Mouse (Mus musculus) cerebellum, adult 2 months (tissue): ENCODE results near the gene Bcan.

Experiments
- CTCF ChIP-seq: fragments of 200-500 bp; IDR thresholded peaks from 2 replicates; pipeline ENCODE4 v1.5.1; 2011; ENCODE audit warnings: low read depth, mild to moderate bottlenecking, control low read depth, low read length, moderate library complexity, borderline replicate concordance; ENCODE audit not compliant: insufficient read depth
- POLR2A ChIP-seq: fragments of 200-500 bp; IDR thresholded peaks from 2 replicates; pipeline ENCODE4 v1.6.1; 2011; ENCODE audit warnings: low read length, control low read depth, borderline replicate concordance; ENCODE audit not compliant: insufficient read depth

- TF ChIP-seq CTCF: no peak
- no peak for TF ChIP-seq POLR2A
Measured at GRCm38 (mm10) chr3:87946541-87946860, 53.5 kb downstream of the Bcan start.
